Mouse (Mus musculus) small intestine, adult 2 months (tissue): ENCODE data around the gene Sbk2. TPM values are rescaled to one million over a fixed set of nuclear protein-coding genes. Genes with fewer than 3 reads are reported as not detected.

Source experiments
- H3K27ac ChIP-seq: fragments of 200-500 bp; 2 replicates; pipeline ENCODE4 v1.5.1; 2012; ENCODE audit warnings: low read depth, low read length, control low read depth, inconsistent platforms; ENCODE audit not compliant: insufficient read depth
- H3K27me3 ChIP-seq: fragments of 200-500 bp; 2 replicates; pipeline ENCODE4 v1.6.1; 2012; ENCODE audit warnings: mild to moderate bottlenecking, moderate library complexity, low read length, inconsistent platforms; ENCODE audit not compliant: control insufficient read depth, insufficient read depth
- H3K36me3 ChIP-seq: fragments of 200-500 bp; 2 replicates; pipeline ENCODE4 v1.6.1; 2012; ENCODE audit warnings: mild to moderate bottlenecking, low read length, control low read depth, inconsistent platforms; ENCODE audit not compliant: control insufficient read depth, insufficient read depth
- H3K4me1 ChIP-seq: fragments of 200-500 bp; 2 replicates; pipeline ENCODE4 v1.6.1; 2012; ENCODE audit warnings: low read length, inconsistent platforms, mixed read lengths; ENCODE audit not compliant: control insufficient read depth, insufficient read depth, insufficient read length
- H3K4me3 ChIP-seq: fragments of 200-500 bp; 2 replicates; pipeline ENCODE4 v1.5.1; 2012; ENCODE audit warnings: low read depth, mild to moderate bottlenecking, control low read depth, inconsistent platforms, low read length, moderate library complexity
- CTCF ChIP-seq: fragments of 200-500 bp; IDR thresholded peaks from 2 replicates; pipeline ENCODE4 v1.5.1; 2012; ENCODE audit warnings: low read depth, mild to moderate bottlenecking, control low read depth, inconsistent platforms, low read length, moderate library complexity, mixed read lengths; ENCODE audit not compliant: insufficient replicate concordance, insufficient read length; ENCODE audit errors: extremely low read depth
- POLR2A ChIP-seq: fragments of 200-500 bp; IDR thresholded peaks from 2 replicates; pipeline ENCODE4 v1.6.1; 2012; ENCODE audit warnings: low read depth, mild to moderate bottlenecking, control low read depth, inconsistent platforms, low read length, moderate library complexity
- WGBS: fragments of 180-500 bp; shearing (Covaris S2); methylation state at CpG from one replicate; pipeline ENCODE4 v1.1.7; 2018; 5-methylcytosine and 5-hydroxymethylcytosine counted together
- polyA plus RNA-seq: library from polyadenylated mRNA; depleted of rRNA; stranded (reverse); fragments of >200 nt; gene quantifications from 2 replicates; pipeline ENCODE4 v1.2.3, GENCODE M21; 2012

Gene Sbk2
- polyA plus RNA-seq, 1 experiment = 0.06 TPM

GRCm38 (mm10) chr7:4972321-4973047, 8.3 kb upstream of the Sbk2 start:
- Histone ChIP-seq H3K4me1 (no peaks in the 10 kb centered on the region), H3K27ac (no peak overlapping the region), H3K4me3 (no peak overlapping the region), H3K36me3 (no peaks in the 10 kb centered on the region), H3K27me3 (no peaks in the 10 kb centered on the region)
- TF ChIP-seq CTCF (no peak), POLR2A (no peak)
- 64% methylated on average over 18 of the region's 18 CpGs for WGBS

DNA sequence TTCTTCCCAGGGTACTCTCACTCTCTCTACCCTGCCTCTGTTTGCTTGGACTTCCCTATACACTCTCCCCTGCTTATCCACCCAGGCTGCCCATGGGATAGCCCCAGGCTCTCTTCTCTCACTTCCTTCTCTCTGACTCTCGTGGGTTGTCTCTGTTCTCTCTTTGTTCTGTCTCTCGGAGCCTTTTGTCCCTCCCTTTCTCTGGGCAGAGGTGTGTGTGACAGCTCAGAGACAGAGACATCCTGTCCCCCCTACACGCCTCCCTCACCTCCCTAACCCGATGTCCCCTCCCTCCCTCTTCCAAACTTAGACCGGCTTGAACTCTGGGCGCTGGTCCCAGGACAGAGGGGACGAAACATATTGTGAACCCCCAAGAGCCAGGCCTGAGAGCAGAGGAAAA, 7.5 kb upstream of the Sbk2 start:
- no peaks in the 10 kb centered on the region for H3K27me3 ChIP-seq
- no peak overlapping the region for H3K4me3 ChIP-seq
- no peak overlapping the region for H3K27ac ChIP-seq
- 29% methylated on average over 7 of the region's 7 CpGs for WGBS
- no peak for TF ChIP-seq CTCF
- no peak for TF ChIP-seq POLR2A
- H3K36me3 ChIP-seq = no peaks in the 10 kb centered on the region
- no peaks in the 10 kb centered on the region for H3K4me1 ChIP-seq

DNA sequence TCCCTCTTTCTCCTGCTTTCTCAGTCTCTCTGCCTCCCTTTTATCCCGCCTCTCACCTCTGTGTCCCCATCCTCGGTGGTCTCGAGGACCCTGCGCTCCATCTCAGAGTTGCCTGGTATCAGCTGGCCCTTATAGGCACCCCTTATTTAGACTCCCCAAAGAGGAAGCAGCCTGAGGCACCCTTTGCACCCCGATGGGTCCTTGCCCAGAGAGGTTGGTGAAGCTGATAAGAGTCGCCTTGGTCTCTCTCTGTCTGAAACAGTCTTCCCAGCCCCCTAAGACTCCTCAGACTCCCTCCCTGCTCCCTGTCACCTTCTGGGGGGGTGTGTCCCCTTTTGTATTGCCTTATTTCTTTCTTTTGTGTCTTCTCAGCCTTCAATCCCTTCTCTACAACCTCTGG, 6.9 kb upstream of the Sbk2 start, which contains the start of gene Sbk3:
Sbk3 (minus strand) TSS at position 101 of the 400 bp plus-strand sequence.
- no peaks in the 10 kb centered on the region for H3K4me1 ChIP-seq
- TF ChIP-seq POLR2A (no peak), CTCF (no peak)
- no peaks in the 10 kb centered on the region for H3K27me3 ChIP-seq
- no peaks in the 10 kb centered on the region for H3K36me3 ChIP-seq
- H3K27ac ChIP-seq = no peak within 1 kb of the TSS
- H3K4me3 ChIP-seq = no peak within 1 kb of the TSS
- 32% methylated on average over 6 of the region's 6 CpGs for WGBS

DNA sequence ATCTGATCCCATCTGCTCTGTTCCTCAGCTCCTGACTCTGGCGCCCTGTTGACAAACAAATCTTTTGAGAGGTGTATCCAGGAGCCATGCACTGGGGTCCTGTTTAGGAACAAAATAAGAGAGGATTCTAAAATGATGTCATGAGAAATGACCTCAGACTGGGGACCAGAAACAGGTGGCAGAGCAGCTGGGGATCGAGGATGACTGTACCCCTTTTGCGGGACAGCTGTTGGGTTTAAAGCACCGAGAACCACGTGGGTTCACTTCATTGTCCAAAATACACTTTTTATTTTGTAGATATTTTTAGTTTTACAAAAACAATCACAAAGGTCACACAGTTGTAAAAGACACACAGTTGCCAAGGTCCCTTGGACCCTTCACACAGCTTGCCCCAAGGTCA, 782 bp upstream of the Sbk2 start:
- H3K27me3 ChIP-seq = no peaks in the 10 kb centered on the region
- H3K4me3 ChIP-seq = no peak overlapping the region
- H3K4me1 ChIP-seq = no peaks in the 10 kb centered on the region
- WGBS = 75% methylated on average over 5 of the region's 5 CpGs
- no peak overlapping the region for H3K27ac ChIP-seq
- no peaks in the 10 kb centered on the region for H3K36me3 ChIP-seq
- TF ChIP-seq POLR2A = no peak
- TF ChIP-seq CTCF = no peak

DNA sequence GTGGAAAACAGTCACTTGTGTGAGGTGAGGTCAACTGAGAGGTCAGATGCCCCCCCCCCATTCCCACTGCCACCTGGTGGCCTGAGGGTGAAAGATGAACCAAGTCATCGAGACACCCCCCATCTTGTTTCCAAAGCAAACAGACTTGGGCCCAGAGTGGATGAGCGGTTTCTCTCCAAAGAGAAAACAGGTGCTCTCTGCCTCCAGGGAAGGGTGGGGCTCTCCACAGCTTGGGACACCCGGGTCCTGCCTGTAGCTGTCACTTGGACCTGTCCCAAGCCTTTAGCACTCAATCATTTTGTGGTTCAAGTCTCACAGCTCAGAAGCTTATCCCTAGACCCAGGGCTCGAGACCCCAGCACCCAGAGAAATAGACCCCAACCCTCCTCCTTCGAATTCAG, 679 bp downstream of the Sbk2 start:
- no peaks in the 10 kb centered on the region for H3K27me3 ChIP-seq
- no peaks in the 10 kb centered on the region for H3K4me1 ChIP-seq
- TF ChIP-seq POLR2A = no peak
- no peak for TF ChIP-seq CTCF
- 46% methylated on average over 5 of the region's 5 CpGs for WGBS
- no peak overlapping the region for H3K4me3 ChIP-seq
- H3K27ac ChIP-seq = no peak overlapping the region
- H3K36me3 ChIP-seq = no peaks in the 10 kb centered on the region

GRCm38 (mm10) chr7:4957361-4957760, 6.8 kb downstream of the Sbk2 start:
- TF ChIP-seq POLR2A (no peak), CTCF (no peak)
- Histone ChIP-seq H3K36me3 (no peaks in the 10 kb centered on the region), H3K4me1 (no peaks in the 10 kb centered on the region), H3K4me3 (no peak overlapping the region), H3K27ac (no peak overlapping the region), H3K27me3 (no peaks in the 10 kb centered on the region)
- 79% methylated on average over 10 of the region's 10 CpGs for WGBS

DNA sequence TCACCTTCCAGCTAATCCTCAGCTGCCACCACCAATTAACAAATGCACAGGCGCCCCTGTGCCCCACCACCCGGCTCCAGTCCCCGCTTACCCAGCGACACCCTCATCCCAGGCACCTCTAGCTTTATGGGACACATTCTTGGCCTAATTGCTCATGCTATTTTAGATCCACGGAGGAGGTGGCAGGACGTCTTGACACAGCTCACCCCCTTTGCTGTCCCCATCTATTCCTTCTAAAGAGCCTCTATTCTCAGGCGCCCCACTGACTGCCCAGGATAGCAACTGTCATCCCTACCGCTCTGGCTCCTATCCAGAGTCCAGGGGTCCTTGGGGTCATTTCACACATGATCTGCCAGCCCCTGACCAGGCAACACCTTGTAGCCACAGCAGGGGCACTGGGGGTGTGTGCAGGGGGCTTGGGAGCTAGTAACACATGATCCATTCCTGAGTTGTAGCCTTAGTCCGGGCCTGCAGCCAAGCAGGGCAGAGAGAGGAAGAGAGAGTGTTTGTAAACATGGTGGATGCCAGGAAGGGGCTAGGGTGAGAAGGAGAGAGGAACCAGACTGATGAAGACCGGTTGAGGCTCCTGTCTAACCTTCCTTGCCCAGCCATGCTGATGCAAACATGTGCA, 10.3 kb downstream of the Sbk2 start:
- H3K27ac ChIP-seq = no peak overlapping the region
- H3K36me3 ChIP-seq = no peaks in the 10 kb centered on the region
- no peaks in the 10 kb centered on the region for H3K27me3 ChIP-seq
- H3K4me3 ChIP-seq = no peak overlapping the region
- no peak for TF ChIP-seq CTCF
- TF ChIP-seq POLR2A = no peak
- H3K4me1 ChIP-seq = no peaks in the 10 kb centered on the region
- WGBS = 39% methylated on average over 10 of the region's 10 CpGs
